In genomic region chr11:109549599-109550290, GRCm38 (mm10) we compare ENCODE assay signal across 18 mouse cellular contexts.
DNase-seq lines count a peak whose midpoint lies in the region; ATAC-seq and TF ChIP-seq lines count a peak whose summit lies in the region.
"Had no signal": no experiment of that assay in that cellular context is flagged by ENCODE, and none has a peak within 500 bp of the region (broad histone marks: within the 10 kb centered on the region; RNA-seq: fewer than 3 reads in every experiment).

No protein-coding gene starts in this region.

- H3K9ac ChIP-seq in hindbrain, embryonic 11.5 days (ENCODE audit: low read depth, low read length) = no peak overlapping the region
- H3K9ac ChIP-seq in liver, embryonic 14.5 days (replicated peaks) = peak overlapping the region; percentile 61
- H3K9ac ChIP-seq: embryonic facial prominence, embryonic 15.5 days had no signal

- no peaks in the 10 kb centered on the region for H3K27me3 ChIP-seq in hindbrain, embryonic 10.5 days (ENCODE audit: insufficient read depth, poor library complexity, severe bottlenecking)
- H3K27me3 ChIP-seq in hindbrain, embryonic 11.5 days (ENCODE audit: control insufficient read depth, insufficient read depth, low read length) = no peaks in the 10 kb centered on the region
- no peaks in the 10 kb centered on the region for H3K27me3 ChIP-seq in embryonic facial prominence, embryonic 10.5 days (replicated peaks; ENCODE audit: low read depth, poor library complexity, severe bottlenecking)
- H3K27me3 ChIP-seq in liver, embryonic 14.5 days (ENCODE audit: control insufficient read depth, insufficient read depth, low read length) = no peaks in the 10 kb centered on the region
- no peaks in the 10 kb centered on the region for H3K27me3 ChIP-seq in thymus, adult 2 months (ENCODE audit: control insufficient read depth, insufficient read depth, low read length)
- H3K27me3 ChIP-seq: embryonic facial prominence, embryonic 15.5 days had no signal

- TF ChIP-seq POLR2A in thymus, adult 2 months (IDR thresholded peaks at IDR 0.05; ENCODE audit: control insufficient read depth, extremely low read depth, insufficient read depth, low read length, poor library complexity) = no peak

- H3K4me1 ChIP-seq in hindbrain, embryonic 10.5 days (replicated peaks) = peaks cover 26% of the 10 kb centered on the region
- H3K4me1 ChIP-seq in hindbrain, embryonic 11.5 days (replicated peaks; ENCODE audit: control insufficient read depth, insufficient read depth, low read length) = no peaks in the 10 kb centered on the region
- H3K4me1 ChIP-seq in embryonic facial prominence, embryonic 10.5 days = peaks cover 27% of the 10 kb centered on the region
- H3K4me1 ChIP-seq in liver, embryonic 14.5 days (replicated peaks; ENCODE audit: control insufficient read depth in 2 of 2, insufficient read depth in 2 of 2, low read length in 1 of 2) = peaks cover 83 to 94% of the 10 kb centered on the region in 2 experiments
- peaks cover 5% of the 10 kb centered on the region for H3K4me1 ChIP-seq in thymus, adult 2 months (replicated peaks; ENCODE audit: control insufficient read depth, insufficient read depth, low read length)

- no peak for DNase-seq in hindbrain, embryonic 10.5 days (ENCODE audit: low spot score)
- DNase-seq in hindbrain, embryonic 11.5 days (ENCODE audit: low spot score) = no peak
- no peak for DNase-seq in embryonic facial prominence, embryonic 10.5 days (ENCODE audit: low spot score)
- peak; percentile 79 to 82 (median 82) for DNase-seq in liver, embryonic 14.5 days (ENCODE audit: low read depth in 3 of 3, low spot score in 3 of 3)
- DNase-seq in spleen, postnatal 4 days (ENCODE audit: low spot score in 2 of 2) = peak; percentile 81 to 86
- no peak for DNase-seq in gastrocnemius, adult 18-20 months (ENCODE audit: low spot score)
- DNase-seq in thymus, adult 2 months = no peak
- no peak for DNase-seq in kidney, postnatal 25 days
- DNase-seq: cerebellum, postnatal 25 days; heart, adult 11 months; heart, postnatal 4 days; kidney, adult 2 months; lung, adult 2 months; right cerebral cortex, postnatal 4 days; thymus, postnatal 36 days had no signal

- peak overlapping the region; percentile 50; the same call in 1 of the 2 replicates for H3K27ac ChIP-seq in hindbrain, embryonic 10.5 days
- H3K27ac ChIP-seq in hindbrain, embryonic 11.5 days (ENCODE audit: low read depth, low read length) = no peak overlapping the region
- H3K27ac ChIP-seq in embryonic facial prominence, embryonic 10.5 days (replicated peaks) = peak overlapping the region; percentile 16; the same call in 1 of the 2 replicates
- H3K27ac ChIP-seq in liver, embryonic 14.5 days = peak overlapping the region; percentile 98
- H3K27ac ChIP-seq in thymus, adult 2 months (ENCODE audit: control insufficient read depth, insufficient read depth, low read length) = no peak overlapping the region
- H3K27ac ChIP-seq: embryonic facial prominence, embryonic 15.5 days; layer of hippocampus, adult 2 months had no signal

- H3K9me3 ChIP-seq in hindbrain, embryonic 10.5 days = no peaks in the 10 kb centered on the region
- H3K9me3 ChIP-seq in hindbrain, embryonic 11.5 days (ENCODE audit: control insufficient read depth, low read length) = no peaks in the 10 kb centered on the region
- no peaks in the 10 kb centered on the region for H3K9me3 ChIP-seq in embryonic facial prominence, embryonic 10.5 days
- H3K9me3 ChIP-seq in liver, embryonic 14.5 days (ENCODE audit: control insufficient read depth, low read length) = no peaks in the 10 kb centered on the region
- H3K9me3 ChIP-seq: embryonic facial prominence, embryonic 15.5 days had no signal

- TF ChIP-seq EP300 in liver, embryonic 14.5 days (IDR thresholded peaks at IDR 0.05; ENCODE audit: low read depth) = peak; percentile 81

- H3K4me3 ChIP-seq in hindbrain, embryonic 10.5 days = no peak overlapping the region
- H3K4me3 ChIP-seq in hindbrain, embryonic 11.5 days (ENCODE audit: low read depth, low read length) = no peak overlapping the region
- H3K4me3 ChIP-seq in embryonic facial prominence, embryonic 10.5 days = no peak overlapping the region
- H3K4me3 ChIP-seq in liver, embryonic 14.5 days (ENCODE audit: insufficient read depth in 1 of 2, low read depth in 2 of 2, low read length in 2 of 2) = peak overlapping the region; percentile 0 to 25; a peak in 3 of 4 replicates
- H3K4me3 ChIP-seq in thymus, adult 2 months (ENCODE audit: control insufficient read depth, insufficient read depth, low read length) = no peak overlapping the region
- H3K4me3 ChIP-seq: embryonic facial prominence, embryonic 15.5 days; layer of hippocampus, adult 2 months had no signal

- H3K36me3 ChIP-seq in hindbrain, embryonic 10.5 days = no peaks in the 10 kb centered on the region
- no peaks in the 10 kb centered on the region for H3K36me3 ChIP-seq in hindbrain, embryonic 11.5 days (ENCODE audit: control insufficient read depth, insufficient read depth, low read length)
- no peaks in the 10 kb centered on the region for H3K36me3 ChIP-seq in embryonic facial prominence, embryonic 10.5 days (replicated peaks)
- H3K36me3 ChIP-seq in liver, embryonic 14.5 days (replicated peaks; ENCODE audit: control insufficient read depth, insufficient read depth, low read depth) = no peaks in the 10 kb centered on the region
- no peaks in the 10 kb centered on the region for H3K36me3 ChIP-seq in thymus, adult 2 months (ENCODE audit: control insufficient read depth, insufficient read depth, low read length)
- H3K36me3 ChIP-seq: embryonic facial prominence, embryonic 15.5 days had no signal

- no peak overlapping the region for H3K4me2 ChIP-seq in hindbrain, embryonic 11.5 days (replicated peaks; ENCODE audit: low read depth, low read length)
- peak overlapping the region; percentile 69 for H3K4me2 ChIP-seq in liver, embryonic 14.5 days (ENCODE audit: low read depth)
- H3K4me2 ChIP-seq: embryonic facial prominence, embryonic 15.5 days; midbrain, embryonic 11.5 days had no signal

- ATAC-seq in hindbrain, embryonic 11.5 days (ENCODE audit: low FRiP score) = no peak
- ATAC-seq in liver, embryonic 14.5 days (ENCODE audit: insufficient read depth) = peak; percentile 94

- TF ChIP-seq CTCF in liver, embryonic 14.5 days (IDR thresholded peaks at IDR 0.05; ENCODE audit: low read depth) = peak; percentile 80
- TF ChIP-seq CTCF in thymus, adult 2 months (IDR thresholded peaks at IDR 0.05; ENCODE audit: borderline replicate concordance, control insufficient read depth, extremely low read depth, insufficient read depth, low read length, poor library complexity) = no peak

- 72% methylated on average over 5 of the region's 5 CpGs for WGBS in hindbrain, embryonic 10.5 days
- 81% methylated on average over 5 of the region's 5 CpGs for WGBS in hindbrain, embryonic 11.5 days
- WGBS in embryonic facial prominence, embryonic 10.5 days = 77% methylated on average over 5 of the region's 5 CpGs
- 6% methylated on average over 5 of the region's 5 CpGs for WGBS in liver, embryonic 14.5 days (ENCODE audit: insufficient replicate concordance)
- WGBS in thymus, adult 2 months = 85% methylated on average over 5 of the region's 5 CpGs

Comparison
In these comparisons a context has a peak if more than half of its experiments do, and no peak if none do; other contexts are left out.
1. H3K27ac ChIP-seq: peak in hindbrain, embryonic 10.5 days (single experiment), embryonic facial prominence, embryonic 10.5 days (single experiment) and liver, embryonic 14.5 days (single experiment); none in hindbrain, embryonic 11.5 days (single experiment) and thymus, adult 2 months (single experiment).
2. DNase-seq: peak in liver, embryonic 14.5 days (3 of 3) and spleen, postnatal 4 days (2 of 2); none in hindbrain, embryonic 10.5 days (single experiment), hindbrain, embryonic 11.5 days (single experiment), embryonic facial prominence, embryonic 10.5 days (single experiment), gastrocnemius, adult 18-20 months (single experiment), thymus, adult 2 months (single experiment) and kidney, postnatal 25 days (0 of 2).
3. H3K4me3 ChIP-seq: peak in liver, embryonic 14.5 days (2 of 2); none in hindbrain, embryonic 10.5 days (single experiment), hindbrain, embryonic 11.5 days (single experiment), embryonic facial prominence, embryonic 10.5 days (single experiment) and thymus, adult 2 months (single experiment).